Mouse (Mus musculus): ENCODE data around the gene Ddit4. TPM values are rescaled to one million over a fixed set of nuclear protein-coding genes. Genes with fewer than 3 reads are reported as not detected.

Gene Ddit4
- total RNA-seq, 1 experiment, result 33.9 TPM

- Histone ChIP-seq H3K27ac (ENCODE audit: insufficient read depth, low read depth, low read length, poor library complexity, severe bottlenecking) (no peak overlapping the region), H3K9ac (ENCODE audit: insufficient read depth, low read depth, low read length, poor library complexity, severe bottlenecking) (no peak overlapping the region), H3K36me3 (ENCODE audit: control insufficient read depth, insufficient read depth, low read length, poor library complexity, severe bottlenecking) (no peaks in the 10 kb centered on the region), H3K9me3 (ENCODE audit: control insufficient read depth, insufficient read depth, low read depth, low read length) (no peaks in the 10 kb centered on the region), H3K4me1 (ENCODE audit: control insufficient read depth in 2 of 2, insufficient read depth in 2 of 2, low read length in 2 of 2, poor library complexity in 1 of 2) (peaks cover 4 to 38% of the 10 kb centered on the region in 2 experiments; a peak in 3 of 4 replicates), H3K4me3 (ENCODE audit: insufficient read depth in 1 of 2, low read depth in 1 of 2, low read length in 2 of 2, poor library complexity in 1 of 2, severe bottlenecking in 1 of 2) (no peak overlapping the region)
- in situ Hi-C loops (cut with MboI; ENCODE audit: low sequenced_read_pairs in 2 of 2, unreplicated experiment in 2 of 2), result no loop called here
- no peak for DNase-seq (ENCODE audit: low read depth, low spot score)
- TF ChIP-seq ZC3H11A (IDR thresholded peaks at IDR 0.05; ENCODE audit: borderline replicate concordance, low read depth, low read length), result no peak
- TF ChIP-seq MAFK (IDR thresholded peaks at IDR 0.05; ENCODE audit: insufficient read depth, low read depth, low read length), result no peak
- no peak for TF ChIP-seq HCFC1 (IDR thresholded peaks at IDR 0.05; ENCODE audit: borderline replicate concordance, insufficient read depth, low read length)
- no peak for TF ChIP-seq ZNF384 (IDR thresholded peaks at IDR 0.05; ENCODE audit: low read depth, low read length)
- TF ChIP-seq CHD2 (IDR thresholded peaks at IDR 0.05; ENCODE audit: low read depth, low read length), result no peak
These were observed 27.5 kb upstream of the Ddit4 start for GRCm38 (mm10) chr10:59978873-59979743.

- Histone ChIP-seq H3K27ac (ENCODE audit: insufficient read depth, low read depth, low read length, poor library complexity, severe bottlenecking) (no peak overlapping the region), H3K9me3 (ENCODE audit: control insufficient read depth, insufficient read depth, low read depth, low read length) (no peaks in the 10 kb centered on the region), H3K9ac (ENCODE audit: insufficient read depth, low read depth, low read length, poor library complexity, severe bottlenecking) (no peak overlapping the region), H3K4me1 (ENCODE audit: control insufficient read depth in 2 of 2, insufficient read depth in 2 of 2, low read length in 2 of 2, poor library complexity in 1 of 2) (peaks cover 8 to 41% of the 10 kb centered on the region in 2 experiments; a peak in 3 of 4 replicates), H3K4me3 (ENCODE audit: insufficient read depth in 1 of 2, low read depth in 1 of 2, low read length in 2 of 2, poor library complexity in 1 of 2, severe bottlenecking in 1 of 2) (no peak overlapping the region), H3K36me3 (ENCODE audit: control insufficient read depth, insufficient read depth, low read length, poor library complexity, severe bottlenecking) (no peaks in the 10 kb centered on the region)
- in situ Hi-C loops (cut with MboI; ENCODE audit: low sequenced_read_pairs in 2 of 2, unreplicated experiment in 2 of 2), result no loop called here
- DNase-seq (ENCODE audit: low read depth, low spot score), result no peak
- TF ChIP-seq MAFK (IDR thresholded peaks at IDR 0.05; ENCODE audit: insufficient read depth, low read depth, low read length) (no peak), ZNF384 (IDR thresholded peaks at IDR 0.05; ENCODE audit: low read depth, low read length) (no peak), ZC3H11A (IDR thresholded peaks at IDR 0.05; ENCODE audit: borderline replicate concordance, low read depth, low read length) (no peak), HCFC1 (IDR thresholded peaks at IDR 0.05; ENCODE audit: borderline replicate concordance, insufficient read depth, low read length) (no peak), CHD2 (IDR thresholded peaks at IDR 0.05; ENCODE audit: low read depth, low read length) (no peak)
These were observed 26.8 kb upstream of the Ddit4 start for GRCm38 (mm10) chr10:59978401-59978800.

- in situ Hi-C loops (cut with MboI; ENCODE audit: low sequenced_read_pairs in 2 of 2, unreplicated experiment in 2 of 2), result no loop called here
- H3K9ac ChIP-seq (ENCODE audit: insufficient read depth, low read depth, low read length, poor library complexity, severe bottlenecking), result no peak overlapping the region
- H3K27ac ChIP-seq (ENCODE audit: insufficient read depth, low read depth, low read length, poor library complexity, severe bottlenecking), result no peak overlapping the region
- H3K4me1 ChIP-seq (ENCODE audit: control insufficient read depth in 2 of 2, insufficient read depth in 2 of 2, low read length in 2 of 2, poor library complexity in 1 of 2), result peaks cover 8 to 46% of the 10 kb centered on the region in 2 experiments; a peak in 3 of 4 replicates
- no peak for DNase-seq (ENCODE audit: low read depth, low spot score)
- H3K4me3 ChIP-seq (ENCODE audit: insufficient read depth in 1 of 2, low read depth in 1 of 2, low read length in 2 of 2, poor library complexity in 1 of 2, severe bottlenecking in 1 of 2), result no peak overlapping the region
- no peaks in the 10 kb centered on the region for H3K36me3 ChIP-seq (ENCODE audit: control insufficient read depth, insufficient read depth, low read length, poor library complexity, severe bottlenecking)
- H3K9me3 ChIP-seq (ENCODE audit: control insufficient read depth, insufficient read depth, low read depth, low read length), result no peaks in the 10 kb centered on the region
- TF ChIP-seq MAFK (IDR thresholded peaks at IDR 0.05; ENCODE audit: insufficient read depth, low read depth, low read length) (0 out of 2 replicates have a peak, but pooled peaks have one; percentile 33), CHD2 (IDR thresholded peaks at IDR 0.05; ENCODE audit: low read depth, low read length) (no peak)
These were observed 26.2 kb upstream of the Ddit4 start for GRCm38 (mm10) chr10:59977715-59978343.

GRCm38 (mm10) chr10:59977141-59977540 lies 25.5 kb upstream of the Ddit4 start:
- Histone ChIP-seq H3K9me3 (ENCODE audit: control insufficient read depth, insufficient read depth, low read depth, low read length) (no peaks in the 10 kb centered on the region), H3K4me1 (ENCODE audit: control insufficient read depth in 2 of 2, insufficient read depth in 2 of 2, low read length in 2 of 2, poor library complexity in 1 of 2) (peaks cover 8 to 46% of the 10 kb centered on the region in 2 experiments; a peak in 3 of 4 replicates), H3K9ac (ENCODE audit: insufficient read depth, low read depth, low read length, poor library complexity, severe bottlenecking) (no peak overlapping the region), H3K4me3 (ENCODE audit: insufficient read depth in 1 of 2, low read depth in 1 of 2, low read length in 2 of 2, poor library complexity in 1 of 2, severe bottlenecking in 1 of 2) (no peak overlapping the region), H3K36me3 (ENCODE audit: control insufficient read depth, insufficient read depth, low read length, poor library complexity, severe bottlenecking) (no peaks in the 10 kb centered on the region), H3K27ac (ENCODE audit: insufficient read depth, low read depth, low read length, poor library complexity, severe bottlenecking) (no peak overlapping the region)
- no peak for TF ChIP-seq MAFK (IDR thresholded peaks at IDR 0.05; ENCODE audit: insufficient read depth, low read depth, low read length)
- TF ChIP-seq ZC3H11A (IDR thresholded peaks at IDR 0.05; ENCODE audit: borderline replicate concordance, low read depth, low read length), result no peak
- TF ChIP-seq HCFC1 (IDR thresholded peaks at IDR 0.05; ENCODE audit: borderline replicate concordance, insufficient read depth, low read length), result no peak
- TF ChIP-seq CHD2 (IDR thresholded peaks at IDR 0.05; ENCODE audit: low read depth, low read length), result no peak
- no peak for TF ChIP-seq ZNF384 (IDR thresholded peaks at IDR 0.05; ENCODE audit: low read depth, low read length)
- in situ Hi-C loops (cut with MboI; ENCODE audit: low sequenced_read_pairs in 2 of 2, unreplicated experiment in 2 of 2), result no loop called here
- DNase-seq (ENCODE audit: low read depth, low spot score), result no peak
